In the genomic region with DNA sequence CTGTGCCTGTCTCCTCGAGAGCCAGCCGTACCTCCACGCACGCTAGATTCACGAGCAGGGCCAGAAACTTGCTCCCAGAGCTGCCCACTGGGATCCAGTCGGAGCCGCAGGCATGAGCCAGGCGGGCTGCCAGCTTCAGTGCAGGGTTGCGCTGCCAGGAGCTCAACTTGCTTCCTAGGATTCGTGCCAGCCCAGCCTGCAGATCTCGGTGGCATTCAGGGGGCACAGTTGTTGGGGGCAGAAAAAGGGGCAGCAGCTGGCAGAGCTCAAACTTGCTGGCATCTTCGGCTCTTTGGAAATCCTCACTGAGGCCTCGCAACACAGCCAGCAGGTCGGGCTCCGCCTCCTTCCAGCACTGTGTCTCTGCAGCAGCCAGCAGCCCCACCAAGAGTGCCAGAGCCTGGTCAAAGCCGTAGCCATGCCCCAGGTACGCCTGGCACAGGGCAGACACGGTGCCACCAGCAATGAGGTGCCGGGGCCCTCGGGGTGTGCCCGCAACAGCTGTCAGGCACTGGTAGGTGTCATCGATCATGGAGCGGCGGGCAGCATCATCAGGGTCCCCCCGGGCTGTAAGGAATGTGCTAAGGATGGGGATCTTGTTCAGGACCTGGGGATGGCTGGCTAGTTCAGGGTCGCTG, we compare ENCODE assay signal across 11 mouse cellular contexts. TPM values are rescaled to one million over a fixed set of nuclear protein-coding genes. Genes with fewer than 3 reads are reported as not detected.
DNase-seq lines count a peak whose midpoint lies in the region; ATAC-seq lines count a peak whose summit lies in the region.
"Had no signal": no experiment of that assay in that cellular context is flagged by ENCODE, and none has a peak within 500 bp of the region (broad histone marks: within the 10 kb centered on the region; RNA-seq: fewer than 3 reads in every experiment).

No protein-coding gene starts in this region.

- peak overlapping the region; percentile 60 for H3K9ac ChIP-seq in hindbrain, embryonic 13.5 days
- H3K9ac ChIP-seq: liver, embryonic 15.5 days; stomach, embryonic 15.5 days had no signal

- no peak overlapping the region; the same call in 1 of the 2 replicates for H3K4me3 ChIP-seq in hindbrain, embryonic 13.5 days
- no peak overlapping the region for H3K4me3 ChIP-seq in hindbrain, embryonic 10.5 days
- H3K4me3 ChIP-seq: erythroblast, embryonic 14.5 days; liver, embryonic 15.5 days; stomach, embryonic 15.5 days had no signal

- H3K4me2 ChIP-seq in hindbrain, embryonic 13.5 days, result peak overlapping the region; percentile 97; the same call in 1 of the 2 replicates
- H3K4me2 ChIP-seq: liver, embryonic 15.5 days; stomach, embryonic 15.5 days had no signal

- no peaks in the 10 kb centered on the region for H3K27me3 ChIP-seq in hindbrain, embryonic 13.5 days
- H3K27me3 ChIP-seq in hindbrain, embryonic 10.5 days (ENCODE audit: insufficient read depth, poor library complexity, severe bottlenecking), result peaks cover 5% of the 10 kb centered on the region; the same call in 1 of the 2 replicates
- H3K27me3 ChIP-seq: liver, embryonic 15.5 days; stomach, embryonic 15.5 days had no signal

- WGBS in hindbrain, embryonic 13.5 days, result 81% methylated on average over 26 of the region's 26 CpGs
- WGBS in hindbrain, embryonic 10.5 days, result 92% methylated on average over 26 of the region's 26 CpGs

- H3K36me3 ChIP-seq in hindbrain, embryonic 13.5 days, result peaks cover 52% of the 10 kb centered on the region
- H3K36me3 ChIP-seq in hindbrain, embryonic 10.5 days, result peaks cover 58% of the 10 kb centered on the region

- peaks cover 68% of the 10 kb centered on the region for H3K4me1 ChIP-seq in hindbrain, embryonic 13.5 days (replicated peaks)
- peaks cover 51% of the 10 kb centered on the region for H3K4me1 ChIP-seq in hindbrain, embryonic 10.5 days (replicated peaks)

- H3K9me3 ChIP-seq in hindbrain, embryonic 13.5 days, result no peaks in the 10 kb centered on the region
- no peaks in the 10 kb centered on the region for H3K9me3 ChIP-seq in hindbrain, embryonic 10.5 days
- H3K9me3 ChIP-seq: liver, embryonic 15.5 days; stomach, embryonic 15.5 days had no signal

- DNase-seq in hindbrain, embryonic 10.5 days (ENCODE audit: low spot score), result no peak
- DNase-seq in cerebellum, adult 11-12 months, result peak; percentile 85
- peak; percentile 56 to 62 for DNase-seq in frontal cortex, postnatal 14 days (ENCODE audit: low spot score in 2 of 2)
- DNase-seq in left cerebral cortex, adult 18-20 months (ENCODE audit: low spot score in 2 of 2), result peak; percentile 60 to 76
- DNase-seq in T-cell, adult 2 months (ENCODE audit: low spot score), result no peak
- DNase-seq in embryo, embryonic 11 days, result no peak
- no peak for DNase-seq in kidney, adult 8-10 months

- no peak for ATAC-seq in hindbrain, embryonic 13.5 days (ENCODE audit: low FRiP score)

- peak overlapping the region; percentile 52 for H3K27ac ChIP-seq in hindbrain, embryonic 13.5 days
- no peak overlapping the region for H3K27ac ChIP-seq in hindbrain, embryonic 10.5 days
- H3K27ac ChIP-seq: liver, embryonic 15.5 days; stomach, embryonic 15.5 days had no signal

RNA-seq across cellular contexts. Expression of gene Ncdn, which starts 3.1 kb away (rescaled TPM):
- 83.8 and 90.2 TPM in 2 replicates for polyA plus RNA-seq in hindbrain, embryonic 13.5 days (2015; fragmentation: Nextera tagmentation; extraction: Ambion mirVana)
- 35.6 and 49.1 TPM in 2 replicates for polyA plus RNA-seq in hindbrain, embryonic 10.5 days (2016; fragmentation: Nextera tagmentation; extraction: Ambion mirVana)
- 1,000 to 10,000 TPM; 1,037 to 1,100 TPM for total RNA-seq in left cerebral cortex, adult 18-20 months (2021)

RNA-seq across cellular contexts. Expression of gene AU040320, which starts 3.2 kb away (rescaled TPM):
- polyA plus RNA-seq in hindbrain, embryonic 13.5 days (2015; fragmentation: Nextera tagmentation; extraction: Ambion mirVana), result 40.0 and 40.3 TPM in 2 replicates
- polyA plus RNA-seq in hindbrain, embryonic 10.5 days (2016; fragmentation: Nextera tagmentation; extraction: Ambion mirVana), result 25.3 and 31.4 TPM in 2 replicates
- total RNA-seq in left cerebral cortex, adult 18-20 months (2021), result 10 to 100 TPM; 53.4 to 61.8 TPM

RNA-seq across cellular contexts. Expression of gene Tfap2e, which starts 14.1 kb away (rescaled TPM):
- polyA plus RNA-seq in hindbrain, embryonic 13.5 days (2015; fragmentation: Nextera tagmentation; extraction: Ambion mirVana), result 0.38 and 0.54 TPM in 2 replicates
- polyA plus RNA-seq in hindbrain, embryonic 10.5 days (2016; fragmentation: Nextera tagmentation; extraction: Ambion mirVana), result 0.73 and 1.8 TPM in 2 replicates
- total RNA-seq in left cerebral cortex, adult 18-20 months (2021), result not detected
- polyA plus RNA-seq: erythroblast, embryonic 14.5 days; liver, embryonic 15.5 days; stomach, embryonic 15.5 days had no signal

Comparison
In these comparisons a context has a peak if more than half of its experiments do, and no peak if none do; other contexts are left out.
1. DNase-seq: peak in cerebellum, adult 11-12 months (single experiment), frontal cortex, postnatal 14 days (2 of 2) and left cerebral cortex, adult 18-20 months (2 of 2); none in hindbrain, embryonic 10.5 days (single experiment), T-cell, adult 2 months (single experiment), embryo, embryonic 11 days (single experiment) and kidney, adult 8-10 months (0 of 2).